Mouse (Mus musculus) small intestine, adult 2 months (tissue): ENCODE data around the gene Wdr95.

Experiments
- CTCF ChIP-seq: fragments of 200-500 bp; IDR thresholded peaks from 2 replicates; pipeline ENCODE4 v1.5.1; 2012; ENCODE audit warnings: low read depth, mild to moderate bottlenecking, control low read depth, inconsistent platforms, low read length, moderate library complexity, mixed read lengths; ENCODE audit not compliant: insufficient replicate concordance, insufficient read length; ENCODE audit errors: extremely low read depth
- POLR2A ChIP-seq: fragments of 200-500 bp; IDR thresholded peaks from 2 replicates; pipeline ENCODE4 v1.6.1; 2012; ENCODE audit warnings: low read depth, mild to moderate bottlenecking, control low read depth, inconsistent platforms, low read length, moderate library complexity

DNA sequence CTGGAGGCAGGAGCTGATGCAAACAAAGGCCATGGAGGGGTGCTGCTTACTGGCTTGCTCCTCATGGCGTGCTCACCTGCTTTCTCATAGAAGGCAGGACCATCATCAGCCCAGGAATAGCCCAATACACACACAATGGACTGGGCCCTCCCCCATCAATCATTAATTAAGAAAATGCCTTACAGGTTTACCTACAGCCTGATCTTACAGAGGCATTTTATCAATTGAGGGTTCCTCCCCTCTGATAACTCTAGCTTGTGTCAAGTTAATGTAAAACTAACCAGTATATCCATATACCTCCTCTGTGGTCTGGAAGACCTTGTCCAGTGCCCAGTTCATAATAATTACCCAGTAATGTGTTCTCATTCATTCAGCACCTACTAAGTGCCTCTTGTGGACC is 56.8 kb downstream of the Wdr95 start:
- TF ChIP-seq POLR2A (no peak), CTCF (no peak)
